Mouse (Mus musculus) G1E (cell line): Measurements from ENCODE around the gene Pbx1. TPM values are rescaled to one million over a fixed set of nuclear protein-coding genes. Genes with fewer than 3 reads are reported as not detected.

Source experiments
- ATAC-seq: 2 replicates; pipeline ENCODE4 v1.8.0; 2016; ENCODE audit warnings: mild to moderate bottlenecking; ENCODE audit not compliant: insufficient number of reproducible peaks, poor library complexity, low FRiP score, severe bottlenecking; ENCODE audit errors: extremely low read depth
- DNase-seq: peaks from one replicate; pipeline ENCODE4 v3.0.0; 2012; ENCODE audit warnings: low spot score
- H3K27me3 ChIP-seq: 2 replicates; pipeline ENCODE4 v1.6.1; 2012; ENCODE audit warnings: mild to moderate bottlenecking, low read length, inconsistent platforms; ENCODE audit not compliant: insufficient read depth
- H3K36me3 ChIP-seq: replicated peaks from 2 replicates; pipeline ENCODE3; 2012; ENCODE audit warnings: mild to moderate bottlenecking, inconsistent platforms
- H3K4me1 ChIP-seq: 2 replicates; pipeline ENCODE4 v1.6.1; 2012; ENCODE audit warnings: low read depth, low read length, inconsistent platforms, mixed read lengths; ENCODE audit not compliant: insufficient read depth
- H3K4me3 ChIP-seq: 2 replicates; pipeline ENCODE4 v1.5.1; 2012; ENCODE audit warnings: low read depth, mild to moderate bottlenecking, inconsistent platforms, low read length, moderate library complexity, mixed read lengths
- H3K9me3 ChIP-seq: replicated peaks from 2 replicates; pipeline ENCODE4 v1.6.1; 2012; ENCODE audit warnings: inconsistent platforms
- CTCF ChIP-seq: IDR thresholded peaks from 2 replicates; pipeline ENCODE4 v1.5.1; 2012; ENCODE audit warnings: low read depth, low read length, inconsistent platforms, mixed read lengths
- GATA1 ChIP-seq: IDR thresholded peaks from 2 replicates; pipeline ENCODE4 v1.6.1; 2012; ENCODE audit warnings: borderline replicate concordance, low read length, inconsistent platforms, mixed read lengths
- GATA2 ChIP-seq: IDR thresholded peaks from 2 replicates; pipeline ENCODE4 v1.6.1; 2012; ENCODE audit warnings: low read depth, low read length, inconsistent platforms, borderline replicate concordance
- POLR2AphosphoS5 ChIP-seq: IDR thresholded peaks from 2 replicates; pipeline ENCODE4 v1.6.1; 2012; ENCODE audit warnings: low read depth, low read length, inconsistent platforms; ENCODE audit not compliant: insufficient replicate concordance
- TAL1 ChIP-seq: conservative IDR thresholded peaks from 2 replicates; pipeline ENCODE4 v1.6.1; 2012; ENCODE audit warnings: low read depth, low read length, inconsistent platforms, mixed read lengths
- polyA plus RNA-seq: library from polyadenylated mRNA; stranded (reverse); fragments of >175 nt; gene quantifications from 2 replicates; pipeline ENCODE4 v1.2.3, GENCODE M21; 2012
- total RNA-seq, 2 experiments: library from RNA; stranded (forward) in 1 of 2; stranded (reverse) in 1 of 2; fragments of 200-1000 nt in 1 of 2; fragments of >200 nt in 1 of 2; fragmentation: Nextera tagmentation in 1 of 2; gene quantifications; 2 replicates each; pipeline ENCODE4 v1.2.3; 2014 to 2017

Gene Pbx1
- total and polyA plus RNA-seq, 3 experiments, result 0.11 to 0.23 TPM; not detected in 1

DNA sequence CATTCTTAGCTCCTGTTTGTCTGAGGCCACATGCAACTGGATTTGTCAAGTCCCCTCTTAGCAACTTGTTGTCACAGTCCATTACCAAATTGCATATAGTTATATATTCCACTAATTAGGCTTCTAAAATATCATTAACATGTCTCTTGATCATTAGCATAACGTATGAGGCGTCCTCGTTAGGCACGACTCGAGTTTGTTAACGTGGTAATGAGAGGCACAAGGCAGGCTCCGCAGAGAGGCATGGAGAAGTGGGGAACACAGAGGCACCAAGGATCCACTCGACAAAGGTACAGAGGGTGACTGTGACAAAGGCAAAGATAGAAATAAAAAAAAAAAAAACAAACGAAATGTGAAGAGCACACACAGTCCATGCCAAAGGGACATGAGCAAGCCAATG, 61.1 kb downstream of the Pbx1 start:
- no peak for ATAC-seq
- Histone ChIP-seq H3K9me3 (peaks cover 41% of the 10 kb centered on the region), H3K36me3 (no peaks in the 10 kb centered on the region), H3K27me3 (no peaks in the 10 kb centered on the region), H3K4me3 (no peak overlapping the region), H3K4me1 (no peaks in the 10 kb centered on the region)
- DNase-seq, result no peak
- TF ChIP-seq CTCF (no peak), GATA1 (no peak), GATA2 (no peak), POLR2AphosphoS5 (no peak), TAL1 (no peak)

- H3K9me3 ChIP-seq, result peaks cover 52% of the 10 kb centered on the region
- DNase-seq (no peak), ATAC-seq (no peak)
- TF ChIP-seq CTCF, result no peak
- TF ChIP-seq TAL1, result no peak
- TF ChIP-seq GATA2, result no peak
- no peak for TF ChIP-seq GATA1
- no peak for TF ChIP-seq POLR2AphosphoS5
- H3K4me3 ChIP-seq, result no peak overlapping the region
- no peaks in the 10 kb centered on the region for H3K4me1 ChIP-seq
- no peaks in the 10 kb centered on the region for H3K36me3 ChIP-seq
- no peaks in the 10 kb centered on the region for H3K27me3 ChIP-seq
These were observed 65.8 kb downstream of the Pbx1 start for GRCm38 (mm10) chr1:168366261-168366660.

- Histone ChIP-seq H3K36me3 (no peaks in the 10 kb centered on the region), H3K9me3 (peaks cover 63% of the 10 kb centered on the region), H3K4me1 (no peaks in the 10 kb centered on the region), H3K27me3 (no peaks in the 10 kb centered on the region), H3K4me3 (no peak overlapping the region)
- ATAC-seq (no peak), DNase-seq (no peak)
- TF ChIP-seq GATA2, result no peak
- TF ChIP-seq TAL1, result no peak
- no peak for TF ChIP-seq GATA1
- no peak for TF ChIP-seq CTCF
- TF ChIP-seq POLR2AphosphoS5, result no peak
These were observed 67.7 kb downstream of the Pbx1 start for GRCm38 (mm10) chr1:168364325-168364724.

DNA sequence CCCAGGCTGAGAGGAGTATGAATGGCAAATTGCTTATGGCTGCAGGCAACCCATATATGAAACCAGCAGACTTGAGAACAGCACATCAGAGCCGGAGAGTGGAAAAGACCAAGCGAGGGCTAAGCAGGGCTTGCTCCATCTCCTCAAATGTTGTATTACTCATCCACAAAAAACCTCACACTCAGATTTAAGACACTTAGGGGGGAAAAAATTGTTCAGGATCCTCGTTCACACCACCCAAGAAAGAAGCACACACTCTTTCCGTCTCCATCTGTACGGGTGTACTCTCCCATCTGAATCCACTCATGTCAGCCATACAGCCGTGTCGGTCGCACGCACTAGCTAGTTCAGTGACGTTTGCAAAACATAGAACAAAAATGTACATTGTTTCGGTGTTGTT, 69.0 kb downstream of the Pbx1 start:
- no peak for DNase-seq
- peaks cover 67% of the 10 kb centered on the region for H3K9me3 ChIP-seq

DNA sequence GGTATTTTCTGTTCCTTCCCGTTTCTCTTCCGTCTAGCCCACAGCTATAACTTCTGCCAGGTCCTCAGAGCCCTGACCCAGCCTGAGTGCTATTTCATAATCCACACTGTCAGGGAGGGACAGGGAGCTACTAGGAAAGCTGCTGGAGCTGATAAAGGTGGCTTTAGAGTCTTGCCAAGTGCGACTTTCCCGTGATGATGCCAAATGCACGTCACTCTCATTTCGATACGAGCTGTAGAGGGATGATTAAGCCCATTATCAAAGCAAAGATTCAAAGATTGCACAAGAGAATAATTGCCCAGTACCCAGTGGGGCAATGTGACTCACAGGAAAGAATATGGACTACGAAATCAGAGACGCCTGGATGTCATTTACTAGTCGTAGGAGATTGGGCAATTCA, 69.6 kb downstream of the Pbx1 start:
- ATAC-seq, result no peak
- no peaks in the 10 kb centered on the region for H3K4me1 ChIP-seq
- no peaks in the 10 kb centered on the region for H3K27me3 ChIP-seq
- no peaks in the 10 kb centered on the region for H3K36me3 ChIP-seq
- H3K9me3 ChIP-seq, result peaks cover 67% of the 10 kb centered on the region
- TF ChIP-seq POLR2AphosphoS5 (no peak), GATA2 (no peak), CTCF (no peak), GATA1 (no peak), TAL1 (no peak)
- H3K4me3 ChIP-seq, result no peak overlapping the region
- no peak for DNase-seq

More for the DNA sequence above, 69.0 kb downstream of the Pbx1 start:
- no peaks in the 10 kb centered on the region for H3K36me3 ChIP-seq
- no peak for ATAC-seq
- H3K4me3 ChIP-seq, result no peak overlapping the region
- TF ChIP-seq GATA2 (no peak), CTCF (no peak), GATA1 (no peak), TAL1 (no peak), POLR2AphosphoS5 (no peak)
- no peaks in the 10 kb centered on the region for H3K27me3 ChIP-seq
- H3K4me1 ChIP-seq, result no peaks in the 10 kb centered on the region

DNA sequence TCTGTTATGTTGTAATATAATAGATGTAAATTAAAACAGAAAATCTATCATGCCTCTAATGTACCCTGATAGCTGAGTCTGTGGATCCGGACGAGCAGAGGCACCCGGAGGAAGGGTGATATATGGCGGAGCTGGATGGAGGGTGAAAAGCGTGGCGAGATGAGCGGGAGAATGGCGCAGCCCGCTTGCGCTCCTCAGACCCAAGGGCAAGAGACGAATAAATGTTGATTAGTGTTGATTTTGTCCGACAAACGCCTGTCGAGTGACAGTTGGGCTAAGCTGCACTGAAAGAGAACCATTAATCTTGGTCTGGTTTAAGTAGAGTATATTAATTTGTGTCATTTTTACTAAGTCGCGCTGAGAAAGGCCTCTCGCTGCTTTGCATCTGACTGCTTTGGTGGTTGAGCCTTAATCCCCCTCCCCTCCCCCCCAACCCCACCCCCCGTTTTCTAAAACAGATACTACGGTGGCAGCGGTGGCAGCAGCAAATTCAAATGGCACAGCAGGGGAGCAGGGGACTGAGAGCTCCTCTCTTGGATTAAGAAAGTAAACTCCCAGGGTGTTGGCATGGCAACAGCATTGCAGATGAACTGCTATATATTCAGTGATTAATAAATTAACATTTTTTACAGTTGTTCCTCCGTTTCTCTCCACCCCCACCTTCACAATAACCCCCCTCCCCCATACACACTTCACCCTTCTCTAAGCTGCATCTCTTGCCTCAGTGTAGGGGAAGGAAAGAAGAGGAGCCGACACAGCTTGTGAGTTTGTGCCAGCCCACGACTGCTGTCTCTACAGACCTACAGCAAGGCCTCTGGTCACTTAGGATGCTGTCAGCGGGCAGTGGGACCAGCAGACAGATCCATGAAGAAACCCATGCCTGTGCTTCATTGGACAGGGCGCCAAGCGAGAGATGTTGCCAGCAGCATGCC, 74.1 kb downstream of the Pbx1 start:
- TF ChIP-seq POLR2AphosphoS5 (no peak), GATA1 (no peak), GATA2 (no peak), TAL1 (no peak), CTCF (no peak)
- H3K36me3 ChIP-seq, result no peaks in the 10 kb centered on the region
- DNase-seq (no peak), ATAC-seq (no peak)
- H3K27me3 ChIP-seq, result no peaks in the 10 kb centered on the region
- no peaks in the 10 kb centered on the region for H3K4me1 ChIP-seq
- H3K9me3 ChIP-seq, result peaks cover 58% of the 10 kb centered on the region
- no peak overlapping the region for H3K4me3 ChIP-seq
